Mouse (Mus musculus) megakaryocyte, embryonic 14.5 days (primary cell): ENCODE results near the gene Mfap3. TPM values are rescaled to one million over a fixed set of nuclear protein-coding genes. Genes with fewer than 3 reads are reported as not detected.

Source experiments
- H3K27me3 ChIP-seq: replicated peaks from 2 replicates; pipeline ENCODE3; 2012; ENCODE audit warnings: inconsistent platforms
- H3K36me3 ChIP-seq: replicated peaks from 2 replicates; pipeline ENCODE3; 2012; ENCODE audit warnings: low read length, inconsistent platforms, mixed read lengths
- H3K4me1 ChIP-seq: 2 replicates; pipeline ENCODE4 v1.6.1; 2012; ENCODE audit warnings: inconsistent platforms
- H3K4me3 ChIP-seq: replicated peaks from 2 replicates; pipeline ENCODE3; 2012; ENCODE audit warnings: moderate library complexity, mild to moderate bottlenecking, inconsistent platforms
- H3K9me3 ChIP-seq: 2 replicates; pipeline ENCODE4 v1.6.1; 2012; ENCODE audit warnings: inconsistent platforms
- FLI1 ChIP-seq: IDR thresholded peaks from 2 replicates; pipeline ENCODE4 v1.6.1; 2012; ENCODE audit warnings: low read length, inconsistent platforms, mixed read lengths
- GATA1 ChIP-seq: IDR thresholded peaks from 3 replicates; pipeline ENCODE4 v1.6.1; 2012; ENCODE audit warnings: mixed read lengths, low read length, inconsistent platforms, borderline replicate concordance
- polyA plus RNA-seq: library from polyadenylated mRNA; stranded (reverse); fragments of >175 nt; gene quantifications from 2 replicates; pipeline ENCODE4 v1.2.3, GENCODE M21; 2012; ENCODE audit warnings: low replicate concordance; ENCODE audit not compliant: insufficient read depth

Mfap3 gene
- polyA plus RNA-seq, 1 experiment, result 0.83 TPM

DNA sequence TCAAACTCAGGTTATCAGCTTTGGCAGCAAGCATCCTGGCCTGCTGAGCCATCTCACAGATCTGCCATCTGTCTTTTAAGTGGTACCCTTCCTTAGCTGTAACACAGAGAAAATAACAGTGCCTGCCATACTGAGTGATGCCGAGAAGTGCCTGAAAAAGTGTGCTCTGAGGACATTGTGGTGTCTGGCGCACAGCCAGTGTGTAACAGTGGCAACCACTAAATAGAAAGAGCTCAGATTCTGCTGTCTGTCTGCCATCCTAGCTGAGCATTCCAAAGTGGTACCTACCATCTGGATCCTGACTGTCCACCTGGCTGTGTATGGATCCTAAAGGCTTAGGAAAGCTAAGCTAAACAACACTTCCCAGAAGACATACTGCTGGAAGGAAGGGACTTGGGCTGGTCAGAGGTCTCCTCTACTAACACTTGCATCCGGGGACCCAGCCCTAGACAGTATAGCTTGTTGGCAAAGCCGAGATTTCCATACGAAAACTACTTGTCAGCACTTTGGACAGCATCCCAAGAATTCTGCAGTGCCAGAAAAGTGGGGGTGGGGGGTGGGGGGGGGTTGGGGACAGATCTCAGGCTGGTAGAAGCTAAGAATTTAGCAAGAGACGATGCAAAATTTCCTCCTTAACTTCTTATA, 58.5 kb downstream of the Mfap3 start:
- Histone ChIP-seq H3K4me1 (no peaks in the 10 kb centered on the region), H3K4me3 (no peak overlapping the region), H3K36me3 (no peaks in the 10 kb centered on the region), H3K9me3 (peaks cover 9% of the 10 kb centered on the region), H3K27me3 (peaks cover 15% of the 10 kb centered on the region)
- TF ChIP-seq FLI1 (no peak), GATA1 (no peak)

- H3K4me3 ChIP-seq, result no peak overlapping the region
- TF ChIP-seq FLI1 (no peak), GATA1 (no peak)
- H3K27me3 ChIP-seq, result peaks cover 10% of the 10 kb centered on the region
Measured at GRCm38 (mm10) chr11:57582818-57583635, 64.6 kb downstream of the Mfap3 start.

More at GRCm38 (mm10) chr11:57582818-57583635, 64.6 kb downstream of the Mfap3 start:
- peaks cover 14% of the 10 kb centered on the region for H3K4me1 ChIP-seq
- no peaks in the 10 kb centered on the region for H3K36me3 ChIP-seq
- peaks cover 9% of the 10 kb centered on the region for H3K9me3 ChIP-seq

Other genes with a start within 250 kb of the Mfap3 start
- gene Fam114a2, start within 50 bp of the Mfap3 start, polyA plus RNA-seq, result 3.1 TPM in 1 of 2 replicates, not detected in the other
- gene Galnt10, start 126.8 kb downstream of the Mfap3 start, polyA plus RNA-seq, result 0.74 and 2.0 TPM in 2 replicates